Mouse (Mus musculus): Measurements from ENCODE around the gene P2rx1.

DNA sequence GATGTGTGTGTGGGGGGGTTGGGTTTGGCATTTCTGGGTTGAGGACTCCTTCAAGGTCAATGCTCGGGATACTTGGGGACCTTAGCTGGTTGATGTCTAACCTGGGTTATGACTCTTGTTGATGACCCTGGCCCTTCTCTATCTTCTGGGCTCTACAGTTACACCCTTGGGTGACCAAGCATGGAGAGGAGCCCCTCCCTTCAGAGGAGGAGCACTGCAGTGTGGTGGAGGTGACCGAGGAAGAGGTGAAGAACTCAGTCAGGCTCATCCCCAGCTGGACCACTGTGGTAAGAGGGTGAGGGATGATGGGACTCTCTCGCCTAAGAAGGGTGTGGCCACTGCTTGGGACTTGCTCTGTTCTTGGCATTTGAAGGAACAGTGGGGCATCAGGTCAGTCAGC lies 38.8 kb downstream of the P2rx1 start:
- no peak for TF ChIP-seq POLR2A (IDR thresholded peaks at IDR 0.05; ENCODE audit: insufficient read depth, low read depth, low read length)
- no peak for TF ChIP-seq CTCF (IDR thresholded peaks at IDR 0.05; ENCODE audit: insufficient read depth, low read depth, low read length)
